Mouse (Mus musculus) lung, postnatal 36 days (tissue): ENCODE data around the gene Itfg2.

Experiments
- DNase-seq: peaks from one replicate; pipeline ENCODE4 v3.0.0; 2022; ENCODE audit warnings: mixed read lengths

The Itfg2 gene

DNA sequence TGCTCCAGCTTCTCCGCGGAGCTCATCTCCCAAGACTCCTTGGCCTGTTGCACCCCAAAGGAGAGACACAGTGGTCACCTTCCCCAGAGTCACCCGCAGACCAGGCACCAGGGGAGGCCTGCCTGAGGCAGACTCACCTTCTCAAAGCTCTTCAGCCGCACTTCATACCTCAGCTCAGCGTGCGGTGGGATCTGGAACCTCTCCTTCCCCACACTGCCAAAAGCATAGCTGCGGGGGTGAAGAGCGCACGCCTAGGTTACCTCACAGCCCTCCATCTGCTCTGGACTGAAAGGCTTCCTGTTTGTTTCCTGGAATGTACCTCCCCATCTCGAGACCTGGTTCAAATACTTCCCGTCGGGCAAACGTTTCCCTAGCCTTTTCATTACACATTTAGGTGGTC lies 8.8 kb upstream of the Itfg2 start:
- no peak for DNase-seq

DNA sequence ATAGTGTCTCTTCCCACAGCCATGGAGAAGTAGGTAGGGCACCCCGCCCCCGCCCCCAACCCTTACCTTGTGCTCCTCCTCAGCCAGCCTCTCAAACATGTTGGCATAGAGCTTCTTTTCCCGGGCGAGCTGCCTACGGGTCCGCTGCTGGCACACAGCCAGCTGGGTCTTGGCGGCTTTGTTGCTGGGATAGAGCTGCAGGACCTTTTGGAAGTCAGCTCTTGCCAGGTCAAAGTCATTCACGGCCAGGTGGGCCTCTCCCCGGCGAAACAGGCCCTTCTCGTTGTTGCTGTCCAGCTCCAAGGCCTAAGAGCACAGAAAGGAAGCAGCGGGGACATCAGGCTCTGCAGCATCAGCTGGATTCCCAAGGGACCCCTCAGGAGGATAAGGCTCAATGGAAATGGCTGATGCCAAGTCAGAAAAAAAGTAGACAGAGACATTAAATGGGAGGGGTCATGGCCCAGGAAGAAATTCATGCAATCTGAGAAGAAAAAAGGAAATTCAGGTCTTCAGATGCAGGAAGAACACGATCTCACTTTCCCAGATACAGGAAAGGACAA lies 7.7 kb upstream of the Itfg2 start:
- peak; percentile 17 for DNase-seq

DNA sequence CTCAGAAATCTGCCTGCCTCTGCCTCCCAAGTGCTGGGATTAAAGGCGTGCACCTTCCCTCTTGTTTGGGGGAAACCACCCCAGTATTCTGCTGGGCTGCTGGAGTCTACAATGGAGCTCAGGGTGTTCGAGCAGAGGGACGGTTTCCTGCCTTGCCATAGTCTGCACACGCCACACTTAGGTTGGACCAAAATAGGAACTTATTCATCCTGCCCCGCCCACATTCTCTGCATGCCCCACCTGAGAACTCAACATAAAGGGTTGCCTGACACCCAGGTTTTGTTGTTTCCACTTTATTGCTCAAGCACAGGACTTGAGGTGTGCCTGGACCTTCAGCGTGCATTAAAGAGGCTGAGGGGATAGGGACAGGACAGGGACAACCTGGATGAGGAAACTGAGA lies 5.1 kb upstream of the Itfg2 start:
- DNase-seq, result peak; percentile 26

DNA sequence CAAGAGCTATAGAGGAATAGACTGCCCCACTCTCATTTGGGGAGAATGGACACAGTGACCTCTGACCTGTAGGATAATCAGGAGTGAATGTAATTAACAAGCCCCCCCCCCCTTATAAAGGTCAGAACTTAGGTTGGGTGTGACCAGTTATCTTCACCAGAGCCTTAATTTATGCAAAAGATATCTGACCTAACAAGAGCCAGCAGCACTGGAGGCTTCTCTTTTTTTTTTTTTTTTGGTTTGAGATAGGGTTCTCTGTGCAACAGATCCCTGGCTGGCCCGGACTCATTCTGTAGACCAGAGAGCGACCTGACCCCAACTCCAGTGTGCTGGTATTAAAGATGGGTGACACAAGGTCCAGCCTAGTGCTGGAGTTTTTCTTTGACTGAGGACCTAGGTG lies 4.6 kb upstream of the Itfg2 start:
- no peak for DNase-seq

DNA sequence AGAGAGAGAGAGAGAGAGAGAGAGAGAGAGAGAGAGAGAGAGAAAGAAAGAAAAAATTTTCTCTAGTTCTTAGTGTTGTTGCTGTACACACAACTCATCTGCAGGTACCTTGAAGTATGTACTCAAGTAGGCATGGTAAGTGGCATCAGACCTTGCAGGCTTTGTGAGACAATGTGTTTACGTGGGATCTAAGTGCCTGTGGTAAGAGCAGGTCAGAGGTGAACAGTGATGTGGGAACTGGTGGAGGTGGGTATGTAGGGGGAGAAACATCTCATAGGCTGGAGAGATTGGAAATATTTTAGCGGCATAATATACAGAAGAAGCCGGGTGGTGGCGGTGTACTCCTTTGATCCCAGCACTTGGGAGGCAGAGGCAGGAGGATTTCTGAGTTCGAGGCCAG lies 2.8 kb upstream of the Itfg2 start:
- peak; percentile 29 for DNase-seq

DNA sequence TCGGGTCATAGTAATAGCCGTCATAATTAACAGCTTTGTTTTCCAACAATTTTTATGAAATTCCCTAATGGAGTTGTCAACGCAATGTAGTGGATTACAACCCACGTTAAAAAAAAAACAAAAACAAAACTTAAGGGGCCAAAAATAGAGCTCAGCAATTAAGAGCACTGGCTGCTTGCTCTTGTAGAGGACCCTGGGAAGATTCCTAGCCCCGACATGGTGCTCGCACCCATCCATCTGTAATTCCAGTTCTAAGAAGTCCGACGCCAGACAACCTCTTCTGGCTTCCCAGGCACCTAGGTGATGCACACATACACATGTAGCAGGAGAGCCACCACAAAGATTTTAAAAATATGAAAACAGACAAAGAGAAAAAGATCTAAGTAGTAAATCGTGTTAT lies 315 bp upstream of the Itfg2 start:
- DNase-seq, result no peak

DNA sequence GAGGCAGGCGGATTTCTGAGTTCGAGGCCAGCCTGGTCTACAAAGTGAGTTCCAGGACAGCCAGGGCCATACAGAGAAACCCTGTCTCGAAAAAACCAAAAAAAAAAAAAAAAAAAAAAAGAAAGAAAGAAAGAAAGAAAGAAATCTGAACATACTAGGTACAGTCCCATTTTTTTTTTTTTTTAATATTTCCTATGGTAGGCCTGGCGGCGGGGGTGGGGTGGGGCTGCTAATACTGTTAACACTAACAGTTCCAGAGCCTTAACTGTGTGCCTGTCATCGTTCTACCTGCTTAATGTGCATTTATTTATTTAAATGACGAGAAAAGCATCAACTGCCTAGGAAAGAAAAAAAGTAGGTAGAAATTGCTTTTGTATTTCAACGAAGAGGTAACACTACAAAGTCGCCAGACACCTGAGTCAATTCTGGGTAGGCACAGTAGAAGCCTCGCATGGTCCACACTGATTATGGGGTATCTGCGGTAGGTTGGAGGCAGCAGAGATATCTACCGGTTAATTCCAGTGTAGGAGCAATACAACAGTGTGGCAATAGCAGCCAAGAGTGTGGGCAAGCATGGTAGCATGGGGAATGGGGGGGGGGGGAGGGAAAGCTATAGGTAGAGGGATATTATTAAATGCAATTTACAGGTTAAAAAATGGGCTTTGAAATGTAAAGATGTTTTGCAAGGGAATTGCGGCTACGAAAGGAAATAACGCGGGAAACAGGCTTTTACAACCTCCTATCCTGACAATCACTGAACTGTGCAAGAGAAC lies 1.0 kb downstream of the Itfg2 start:
- DNase-seq, result no peak

DNA sequence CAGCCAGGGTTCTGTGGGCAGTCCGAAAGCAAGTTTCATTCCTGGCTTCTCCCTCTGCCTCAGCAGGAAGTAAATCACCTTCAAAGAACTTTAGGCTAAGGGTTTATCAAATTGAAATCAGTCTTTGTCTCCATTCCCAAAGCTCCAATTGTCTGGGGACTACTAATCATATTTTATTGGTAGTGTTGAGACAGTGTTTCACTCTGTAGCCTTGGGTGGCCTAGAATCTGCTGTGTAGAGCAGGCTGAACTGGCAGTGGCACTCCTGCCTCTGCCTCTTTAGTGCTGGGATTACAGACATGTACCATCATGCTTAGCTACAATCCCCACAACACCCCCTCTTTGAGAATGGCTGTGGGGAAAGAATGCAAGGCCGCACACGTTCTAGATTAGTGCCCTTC lies 3.3 kb downstream of the Itfg2 start:
- DNase-seq, result no peak

DNA sequence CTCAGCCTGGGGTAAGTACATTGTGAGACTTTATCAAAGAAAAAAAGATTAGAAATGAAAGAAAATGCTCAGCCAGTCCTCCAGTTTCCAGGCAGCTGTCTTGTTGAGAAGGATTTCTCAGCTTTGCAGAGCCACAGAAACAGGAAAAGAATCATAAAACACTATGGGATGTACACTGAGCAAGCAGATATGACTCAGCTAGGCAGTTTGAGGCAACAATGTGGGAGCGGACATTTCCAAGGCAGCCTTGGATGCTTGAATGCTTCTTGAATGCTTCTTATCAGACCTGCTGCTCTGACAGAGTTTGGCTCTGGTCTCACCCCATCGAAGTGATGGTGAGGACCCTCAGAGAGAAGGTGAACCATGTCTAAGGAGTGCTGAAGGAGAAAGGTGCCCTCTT lies 3.7 kb downstream of the Itfg2 start:
- no peak for DNase-seq

DNA sequence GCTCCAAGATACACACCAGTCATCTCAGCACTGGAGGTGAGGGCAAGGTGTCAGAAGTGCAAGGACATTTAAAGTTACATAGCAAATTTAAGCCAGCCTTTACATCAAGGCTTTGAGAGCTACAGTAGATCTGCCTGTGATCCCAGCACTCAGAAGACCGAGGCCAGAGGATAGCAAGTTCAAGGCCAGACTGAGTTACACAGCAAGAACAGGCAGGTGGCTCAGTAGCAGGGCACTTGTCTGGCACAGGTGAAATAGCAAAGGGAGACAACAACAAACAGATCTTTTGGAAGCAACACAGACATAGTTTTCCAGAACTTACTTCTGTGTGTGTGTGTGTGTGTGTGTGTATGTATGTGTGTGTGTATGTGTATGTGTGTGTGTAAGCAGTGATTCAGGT lies 6.7 kb downstream of the Itfg2 start:
- DNase-seq, result no peak

DNA sequence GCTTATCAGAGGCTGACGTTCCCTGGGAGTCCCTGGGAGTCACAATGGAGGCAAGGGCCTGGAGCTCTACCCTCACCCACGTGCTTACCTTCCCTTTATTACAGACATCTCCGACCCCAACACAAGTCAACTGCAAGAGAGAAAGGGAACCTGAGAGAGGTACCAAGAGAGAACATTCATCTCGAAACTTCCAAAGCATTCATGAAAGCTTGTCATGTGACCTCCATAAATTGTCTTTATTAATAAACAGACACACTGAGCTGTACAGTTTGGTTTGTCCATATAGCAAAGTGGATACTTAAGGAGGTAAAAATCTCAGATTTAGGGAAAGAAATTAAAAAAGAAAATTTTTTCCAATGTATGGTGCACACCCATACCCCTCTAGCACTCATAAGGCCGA lies 8.6 kb downstream of the Itfg2 start:
- no peak for DNase-seq

DNA sequence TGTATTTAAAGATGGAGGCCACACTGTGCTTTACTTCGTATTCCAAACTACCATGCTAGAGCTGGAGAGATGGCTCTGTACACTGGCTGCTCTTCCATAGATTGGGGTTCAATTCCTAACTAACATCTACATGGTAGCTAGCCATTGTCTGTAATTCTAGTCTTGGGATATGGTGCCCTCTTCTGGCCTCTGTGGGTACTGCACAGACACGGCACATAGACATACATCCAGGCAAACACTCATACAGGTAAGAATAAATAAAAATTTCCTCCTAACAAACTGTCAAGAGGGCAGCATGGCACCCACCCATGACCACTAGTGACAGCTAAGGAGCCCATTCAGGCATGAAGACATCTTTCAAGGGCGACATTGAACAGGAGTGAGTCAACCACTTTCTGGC lies 13.6 kb downstream of the Itfg2 start:
- peak; percentile 90 for DNase-seq

DNA sequence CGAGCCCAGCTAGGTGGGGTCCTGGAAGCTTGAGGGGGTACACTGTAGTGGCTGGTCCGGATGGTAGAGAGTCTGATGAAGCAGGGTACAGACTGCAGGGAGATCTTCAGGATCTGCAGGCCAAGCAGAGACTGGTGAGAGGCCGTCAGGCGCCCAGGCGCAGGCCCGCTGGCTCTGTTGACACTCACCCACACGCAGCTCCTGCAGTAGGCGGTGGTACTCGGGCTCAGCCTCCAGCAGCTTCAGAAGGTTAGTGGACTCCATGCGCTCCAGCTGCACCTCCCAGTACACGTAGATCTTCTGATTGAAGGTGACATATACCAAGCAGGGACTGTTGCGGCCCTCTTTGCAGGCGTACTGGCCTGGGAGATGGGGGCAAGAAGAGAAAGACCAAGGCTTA lies 14.4 kb downstream of the Itfg2 start:
- no peak for DNase-seq

DNA sequence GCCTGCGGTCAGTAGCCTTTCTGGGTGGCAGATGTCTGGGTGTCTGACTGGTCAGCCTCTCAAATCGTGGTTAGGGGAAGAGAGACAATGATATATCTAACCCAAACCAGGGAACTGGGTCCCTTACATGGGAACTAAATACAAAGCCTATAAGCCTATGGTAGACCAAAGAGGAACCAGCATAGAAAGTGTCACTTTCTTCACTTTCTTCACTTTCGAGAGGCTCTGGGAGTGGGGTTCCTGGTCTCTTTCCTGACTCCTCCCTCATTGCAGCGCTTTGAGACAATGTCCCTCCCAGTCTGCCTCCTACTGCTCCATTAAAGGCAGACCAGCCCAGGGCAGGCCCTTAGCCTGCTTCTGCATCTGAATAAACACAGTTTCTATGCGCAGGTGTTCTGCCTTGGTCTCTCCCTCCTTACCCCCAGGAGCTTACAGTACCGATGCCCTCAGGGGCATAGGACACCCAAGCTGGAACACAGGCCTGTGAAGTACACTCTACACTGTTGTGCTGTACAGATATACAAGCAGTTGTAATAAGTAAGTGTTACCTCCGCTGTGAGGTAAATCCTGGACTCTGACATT lies 16.1 kb downstream of the Itfg2 start:
- DNase-seq, result no peak

DNA sequence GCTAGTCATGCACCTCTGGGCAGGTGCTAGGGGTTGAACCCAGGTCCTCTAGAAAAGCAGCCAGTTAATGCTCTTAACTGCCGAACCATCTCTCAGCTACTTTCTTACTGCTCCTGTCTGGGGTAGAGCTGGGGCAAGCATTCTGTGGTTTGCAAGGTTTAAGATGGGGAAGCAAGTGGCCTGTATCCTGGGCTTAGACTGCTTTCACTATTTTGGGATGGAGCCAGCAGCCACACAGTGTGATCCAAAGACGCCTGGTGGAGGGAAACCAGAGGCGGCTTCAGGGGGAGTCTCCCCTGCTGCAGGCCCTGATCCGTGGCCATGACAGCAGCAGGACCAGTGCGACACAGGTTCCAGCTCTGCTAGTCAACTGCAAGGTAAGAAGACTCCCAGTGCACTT lies 20.0 kb downstream of the Itfg2 start:
- no peak for DNase-seq

DNA sequence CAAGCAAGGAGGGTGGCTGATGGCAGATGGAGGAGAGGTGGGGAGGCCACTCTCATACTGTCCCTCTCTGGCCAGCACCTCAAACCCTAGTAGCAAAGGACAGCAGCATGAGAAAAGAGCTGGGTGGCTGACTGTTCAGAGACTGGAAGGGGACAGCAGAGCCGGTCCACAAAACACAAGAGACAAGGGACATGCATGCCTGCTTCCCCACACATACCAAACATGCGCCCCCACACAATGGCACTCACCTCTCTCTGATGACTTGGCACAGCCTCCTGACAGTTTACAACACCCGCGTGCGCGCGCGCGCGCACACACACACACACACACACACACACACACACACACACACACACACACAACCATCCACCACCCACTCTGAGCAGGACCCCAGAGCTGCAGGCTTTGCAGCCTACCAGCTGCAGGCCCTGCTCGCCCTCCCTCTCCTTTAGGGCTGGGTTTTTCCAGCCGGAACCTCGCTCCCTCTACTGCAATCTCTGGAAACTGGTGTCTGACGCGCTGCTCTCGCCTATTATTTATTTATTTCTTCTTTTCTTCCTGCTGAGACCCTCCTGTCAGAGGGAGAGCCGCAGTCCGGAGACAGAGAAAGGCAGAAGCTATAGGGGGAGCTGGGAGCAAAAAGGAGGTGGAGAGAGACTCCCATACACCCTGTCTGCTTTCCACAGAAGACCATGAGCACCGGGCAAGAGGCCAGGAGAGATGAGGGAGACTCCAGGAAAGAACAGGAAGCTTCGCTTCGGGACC lies 25.1 kb downstream of the Itfg2 start:
- DNase-seq, result peak; percentile 9

DNA sequence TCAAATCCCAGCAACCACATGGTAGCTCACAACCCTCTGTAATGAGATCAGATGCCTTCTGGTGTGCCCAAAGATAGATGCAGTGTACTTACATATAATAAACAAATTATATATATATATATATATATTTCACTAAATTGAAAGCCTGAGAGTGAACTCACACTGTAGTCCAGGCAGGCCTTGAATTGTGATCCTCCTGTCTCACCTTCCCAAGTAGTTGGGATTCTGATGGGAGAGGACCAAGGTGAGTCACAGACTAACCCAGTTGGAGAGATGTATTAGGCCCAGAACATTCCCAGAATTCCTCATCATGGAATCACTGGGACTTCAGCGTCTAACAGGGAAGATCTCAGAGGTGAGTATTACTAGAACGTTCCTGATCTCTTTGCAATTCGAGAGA lies 25.7 kb downstream of the Itfg2 start, which contains the start of gene Nrip2:
Gene Nrip2 (plus strand): TSS at position 301 of the 400 bp plus-strand sequence.
- DNase-seq, result no peak

DNA sequence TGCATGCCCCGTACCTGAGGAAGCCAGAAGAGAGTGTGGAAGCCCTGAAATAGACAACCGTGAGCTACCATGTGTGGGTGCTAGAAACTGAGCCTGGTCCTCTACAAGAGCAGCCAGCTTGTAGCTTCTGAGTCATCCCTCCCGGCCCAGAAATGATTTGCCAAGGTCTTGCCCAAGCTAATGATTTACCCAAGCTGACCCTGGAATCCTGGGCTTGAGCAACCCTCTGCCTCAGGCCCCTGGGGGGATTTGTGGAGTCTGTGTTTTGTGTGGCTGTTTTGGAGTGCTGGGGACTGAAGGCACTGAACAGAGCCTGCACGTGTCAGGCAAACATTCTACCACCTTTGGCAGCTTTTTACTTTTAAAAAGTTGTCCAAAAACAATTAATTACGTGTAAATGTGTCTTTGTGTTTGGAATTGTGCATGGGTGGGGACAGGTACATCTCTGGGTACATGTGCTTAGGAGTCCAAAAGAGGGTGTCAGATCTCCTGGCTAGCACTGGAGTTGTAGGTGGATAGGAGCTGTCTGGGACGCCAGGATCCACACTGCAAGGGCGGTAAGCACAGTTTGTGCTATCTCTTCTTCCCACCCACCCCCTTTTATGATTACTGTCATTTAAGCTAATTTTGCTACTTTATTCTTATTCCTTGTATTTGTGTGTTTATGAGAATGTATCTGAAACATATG lies 27.0 kb downstream of the Itfg2 start:
- DNase-seq, result no peak

DNA sequence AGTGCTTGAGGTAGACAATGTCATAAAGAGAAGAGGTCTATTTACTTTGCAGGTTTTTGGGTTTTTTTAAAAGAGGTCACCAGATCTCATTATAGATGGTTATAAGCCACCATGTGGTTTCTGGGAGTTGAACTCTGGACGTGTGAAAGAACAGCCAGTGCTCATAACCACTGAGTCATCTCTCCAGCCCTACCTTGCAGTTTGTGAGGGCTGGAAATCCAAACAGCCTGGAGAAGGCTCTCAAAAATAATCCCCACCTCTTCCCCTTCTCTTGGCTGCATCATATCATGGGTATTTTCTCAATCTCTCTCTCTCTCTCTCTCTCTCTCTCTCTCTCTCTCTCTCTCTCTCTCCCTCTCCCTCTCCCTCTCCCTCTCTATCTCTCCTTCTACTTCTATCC lies 34.0 kb downstream of the Itfg2 start:
- DNase-seq, result no peak

DNA sequence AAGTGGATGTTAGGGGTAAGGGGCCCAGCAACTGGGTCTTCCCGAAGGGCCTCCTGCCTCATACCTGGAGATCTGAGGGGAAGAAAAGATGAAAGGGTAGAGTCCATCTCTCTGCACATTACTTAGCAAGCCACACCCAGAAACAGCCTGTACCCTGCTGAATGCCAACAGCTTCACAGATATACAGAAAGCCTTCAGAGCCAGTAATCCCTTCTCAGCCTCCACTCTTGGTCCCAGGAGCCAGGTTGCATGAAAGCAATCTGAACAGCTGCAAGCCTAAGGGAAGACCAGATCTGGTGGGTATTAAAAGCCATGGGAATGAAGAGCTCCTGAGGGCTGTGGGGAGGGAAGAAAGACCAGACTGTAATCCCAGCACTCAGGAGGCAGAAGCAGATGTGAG lies 35.5 kb downstream of the Itfg2 start:
- DNase-seq, result no peak

DNA sequence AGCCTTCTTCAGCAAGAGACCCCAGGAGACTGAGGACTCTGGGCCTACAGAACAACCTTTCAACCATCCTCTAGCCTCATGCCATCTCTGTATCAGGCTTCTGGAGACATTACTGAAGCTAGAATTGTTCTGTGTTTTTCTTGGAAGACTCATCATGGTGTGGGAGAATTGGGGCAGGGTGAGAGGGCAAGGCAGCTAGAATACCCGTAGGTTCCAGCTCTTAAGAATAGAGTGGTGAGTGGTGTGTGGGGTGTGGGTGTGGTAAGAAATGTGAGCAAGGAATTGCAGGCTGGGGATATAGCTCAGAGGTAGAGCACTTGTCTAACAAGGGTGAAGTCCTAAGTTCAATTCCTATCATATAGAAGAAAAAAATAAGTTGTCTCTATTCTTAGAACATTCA lies 39.7 kb downstream of the Itfg2 start:
- DNase-seq, result no peak

DNA sequence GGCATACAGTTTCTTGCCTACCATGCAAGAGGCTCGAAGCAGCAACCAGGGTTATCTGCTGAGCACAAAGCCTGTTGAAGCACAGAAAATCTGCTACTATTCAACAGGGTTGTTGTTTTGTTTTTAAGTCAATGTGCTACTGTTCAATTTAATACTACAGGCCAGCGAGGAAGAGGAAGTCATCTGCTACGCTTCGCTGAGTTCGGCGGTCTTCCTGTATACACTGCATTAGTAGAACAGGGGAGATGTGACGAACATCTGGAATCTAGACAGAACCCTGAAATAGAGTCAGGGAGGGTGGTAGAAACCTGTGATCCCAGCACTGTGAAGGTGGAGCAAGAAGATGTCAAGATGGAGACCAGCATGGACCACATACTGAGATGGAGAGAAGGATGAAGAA lies 41.0 kb downstream of the Itfg2 start:
- peak; percentile 20 for DNase-seq

DNA sequence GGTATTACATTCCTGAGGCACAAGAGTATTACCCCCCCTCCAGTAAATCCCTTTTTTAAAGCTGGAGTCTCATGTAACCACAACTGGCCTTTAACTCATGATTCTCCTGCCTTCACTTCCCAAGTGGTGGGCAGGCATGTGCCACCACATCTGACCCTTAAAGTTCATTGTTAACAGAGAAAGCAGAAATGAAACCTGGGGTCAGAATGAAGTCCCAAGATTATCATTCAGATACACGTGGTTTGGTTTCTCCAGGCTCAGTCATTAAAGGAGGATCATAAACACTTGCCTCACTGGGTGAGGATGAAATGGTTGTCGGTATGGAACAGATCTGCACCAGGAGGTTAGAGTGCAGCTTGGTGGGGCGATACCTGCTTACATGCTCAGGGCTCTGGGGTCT lies 43.5 kb downstream of the Itfg2 start:
- no peak for DNase-seq
